Mouse (Mus musculus): ENCODE data around the gene Slc38a2. TPM values are rescaled to one million over a fixed set of nuclear protein-coding genes. Genes with fewer than 3 reads are reported as not detected.
A peak's percentile ranks its signal among the peaks of the same experiment; 100 is the strongest.

The Slc38a2 gene
- total RNA-seq, 1 experiment, result 262 TPM

- Histone ChIP-seq H3K9ac (ENCODE audit: insufficient read depth, low read depth, low read length, poor library complexity, severe bottlenecking) (no peak overlapping the region), H3K27ac (ENCODE audit: insufficient read depth, low read depth, low read length, poor library complexity, severe bottlenecking) (no peak overlapping the region), H3K4me1 (ENCODE audit: control insufficient read depth in 2 of 2, insufficient read depth in 2 of 2, low read length in 2 of 2, poor library complexity in 1 of 2) (peaks cover 7 to 17% of the 10 kb centered on the region in 2 experiments), H3K9me3 (ENCODE audit: control insufficient read depth, insufficient read depth, low read depth, low read length) (no peaks in the 10 kb centered on the region), H3K4me3 (ENCODE audit: insufficient read depth in 1 of 2, low read depth in 1 of 2, low read length in 2 of 2, poor library complexity in 1 of 2, severe bottlenecking in 1 of 2) (peak overlapping the region in 1 of 2 experiments; percentile 35; a peak in 3 of 4 replicates), H3K36me3 (ENCODE audit: control insufficient read depth, insufficient read depth, low read length, poor library complexity, severe bottlenecking) (peaks cover 5% of the 10 kb centered on the region; the same call in 1 of the 2 replicates)
- in situ Hi-C loops (cut with MboI; ENCODE audit: low sequenced_read_pairs in 2 of 2, unreplicated experiment in 2 of 2), result no loop called here
- DNase-seq (ENCODE audit: low read depth, low spot score), result no peak
- TF ChIP-seq ZNF384 (IDR thresholded peaks at IDR 0.05; ENCODE audit: low read depth, low read length) (no peak; the same call in 1 of the 2 replicates), HCFC1 (IDR thresholded peaks at IDR 0.05; ENCODE audit: borderline replicate concordance, insufficient read depth, low read length) (no peak), CHD2 (IDR thresholded peaks at IDR 0.05; ENCODE audit: low read depth, low read length) (no peak), MAFK (IDR thresholded peaks at IDR 0.05; ENCODE audit: insufficient read depth, low read depth, low read length) (no peak), ZC3H11A (IDR thresholded peaks at IDR 0.05; ENCODE audit: borderline replicate concordance, low read depth, low read length) (no peak)
Observed at GRCm38 (mm10) chr15:96638656-96639055, 60.9 kb downstream of the Slc38a2 start.

- TF ChIP-seq HCFC1 (IDR thresholded peaks at IDR 0.05; ENCODE audit: borderline replicate concordance, insufficient read depth, low read length) (no peak), CHD2 (IDR thresholded peaks at IDR 0.05; ENCODE audit: low read depth, low read length) (no peak), ZC3H11A (IDR thresholded peaks at IDR 0.05; ENCODE audit: borderline replicate concordance, low read depth, low read length) (no peak), ZNF384 (IDR thresholded peaks at IDR 0.05; ENCODE audit: low read depth, low read length) (no peak; the same call in 1 of the 2 replicates), MAFK (IDR thresholded peaks at IDR 0.05; ENCODE audit: insufficient read depth, low read depth, low read length) (no peak)
- H3K9ac ChIP-seq (ENCODE audit: insufficient read depth, low read depth, low read length, poor library complexity, severe bottlenecking), result peak overlapping the region; percentile 64; the same call in 1 of the 2 replicates
- peaks cover 5% of the 10 kb centered on the region; the same call in 1 of the 2 replicates for H3K36me3 ChIP-seq (ENCODE audit: control insufficient read depth, insufficient read depth, low read length, poor library complexity, severe bottlenecking)
- peak; percentile 41 for DNase-seq (ENCODE audit: low read depth, low spot score)
- in situ Hi-C loops (cut with MboI; ENCODE audit: low sequenced_read_pairs in 2 of 2, unreplicated experiment in 2 of 2), result no loop called here
- peaks cover 7 to 18% of the 10 kb centered on the region in 2 experiments for H3K4me1 ChIP-seq (ENCODE audit: control insufficient read depth in 2 of 2, insufficient read depth in 2 of 2, low read length in 2 of 2, poor library complexity in 1 of 2)
- peak overlapping the region; percentile 6; the same call in 1 of the 2 replicates for H3K27ac ChIP-seq (ENCODE audit: insufficient read depth, low read depth, low read length, poor library complexity, severe bottlenecking)
- no peaks in the 10 kb centered on the region for H3K9me3 ChIP-seq (ENCODE audit: control insufficient read depth, insufficient read depth, low read depth, low read length)
- peak overlapping the region; percentile 35 to 39 for H3K4me3 ChIP-seq (ENCODE audit: insufficient read depth in 1 of 2, low read depth in 1 of 2, low read length in 2 of 2, poor library complexity in 1 of 2, severe bottlenecking in 1 of 2)
Observed at GRCm38 (mm10) chr15:96638173-96638572, 61.4 kb downstream of the Slc38a2 start.

Other genes starting within 250 kb of the Slc38a2 start
- 57.4 and 92.7 TPM in 2 replicates for gene Scaf11, start 238.9 kb downstream of the Slc38a2 start, total RNA-seq (2012; rRNA removed)
- 95.6 and 99.8 TPM in 2 replicates for gene Slc38a1, start 56.8 kb downstream of the Slc38a2 start, total RNA-seq (2012; rRNA removed)